Mouse (Mus musculus): ENCODE results near the gene Smug1. TPM values are rescaled to one million over a fixed set of nuclear protein-coding genes. Genes with fewer than 3 reads are reported as not detected.
A peak's percentile ranks its signal among the peaks of the same experiment; 100 is the strongest.

Smug1 gene
- polyA plus RNA-seq (2012; rRNA removed) (3.6 and 4.4 TPM in 2 replicates), polyA plus RNA-seq (2014; fragmentation: Nextera tagmentation; extraction: Ambion mirVana) (3.8 and 4.7 TPM in 2 replicates)

- H3K36me3 ChIP-seq (replicated peaks; ENCODE audit: control insufficient read depth, insufficient read depth, low read depth): no peaks in the 10 kb centered on the region
- no peaks in the 10 kb centered on the region for H3K9me3 ChIP-seq (ENCODE audit: control insufficient read depth, low read length)
- H3K4me1 ChIP-seq (replicated peaks; ENCODE audit: control insufficient read depth in 2 of 2, insufficient read depth in 2 of 2, low read length in 1 of 2): peaks cover 2 to 16% of the 10 kb centered on the region in 2 experiments; a peak in 3 of 4 replicates
- TF ChIP-seq EP300 (IDR thresholded peaks at IDR 0.05; ENCODE audit: low read depth): no peak
- TF ChIP-seq CTCF (IDR thresholded peaks at IDR 0.05; ENCODE audit: low read depth): no peak
- no peak within 1 kb of the TSS for H3K9ac ChIP-seq (replicated peaks)
- no peak within 1 kb of the TSS for H3K4me2 ChIP-seq (ENCODE audit: low read depth)
- peaks cover 55% of the 10 kb centered on the region for H3K27me3 ChIP-seq (ENCODE audit: control insufficient read depth, insufficient read depth, low read length)
- H3K27ac ChIP-seq: no peak within 1 kb of the TSS
- H3K4me3 ChIP-seq (ENCODE audit: insufficient read depth in 1 of 2, low read depth in 2 of 2, low read length in 2 of 2): no peak within 1 kb of the TSS
- 32% methylated on average over 6 of the region's 6 CpGs for WGBS (ENCODE audit: insufficient replicate concordance)
- no peak for DNase-seq (ENCODE audit: low read depth in 3 of 3, low spot score in 3 of 3)
- ATAC-seq (ENCODE audit: insufficient read depth): no peak
Observed at GRCm38 (mm10) chr15:103167042-103167615, at the start of gene Smug1. TSS of gene Smug1 (minus strand) at chr15:103167092.

GRCm38 (mm10) chr15:103216052-103216451 is 49.2 kb upstream of the Smug1 start:
- no peak for ATAC-seq (ENCODE audit: insufficient read depth)
- H3K9me3 ChIP-seq (ENCODE audit: control insufficient read depth, low read length): no peaks in the 10 kb centered on the region
- H3K4me2 ChIP-seq (ENCODE audit: low read depth): peak overlapping the region; percentile 52
- H3K36me3 ChIP-seq (replicated peaks; ENCODE audit: control insufficient read depth, insufficient read depth, low read depth): peaks cover 31% of the 10 kb centered on the region
- no peak for DNase-seq (ENCODE audit: low read depth in 3 of 3, low spot score in 3 of 3)
- H3K9ac ChIP-seq (replicated peaks): peak overlapping the region; percentile 27; the same call in 1 of the 2 replicates
- H3K27ac ChIP-seq: no peak overlapping the region
- H3K4me1 ChIP-seq (replicated peaks; ENCODE audit: control insufficient read depth in 2 of 2, insufficient read depth in 2 of 2, low read length in 1 of 2): peaks cover 10 to 17% of the 10 kb centered on the region in 2 experiments
- no peaks in the 10 kb centered on the region for H3K27me3 ChIP-seq (ENCODE audit: control insufficient read depth, insufficient read depth, low read length)
- WGBS (ENCODE audit: insufficient replicate concordance): 41% methylated on average over 2 of the region's 2 CpGs
- H3K4me3 ChIP-seq (ENCODE audit: insufficient read depth in 1 of 2, low read depth in 2 of 2, low read length in 2 of 2): no peak overlapping the region
- no peak for TF ChIP-seq CTCF (IDR thresholded peaks at IDR 0.05; ENCODE audit: low read depth)

GRCm38 (mm10) chr15:103214971-103215907 is 48.3 kb upstream of the Smug1 start:
- Histone ChIP-seq H3K36me3 (replicated peaks; ENCODE audit: control insufficient read depth, insufficient read depth, low read depth) (peaks cover 32% of the 10 kb centered on the region), H3K4me2 (ENCODE audit: low read depth) (peak overlapping the region; percentile 52), H3K9me3 (ENCODE audit: control insufficient read depth, low read length) (no peaks in the 10 kb centered on the region), H3K4me3 (ENCODE audit: insufficient read depth in 1 of 2, low read depth in 2 of 2, low read length in 2 of 2) (peak overlapping the region; percentile 1 to 18; a peak in 2 of 4 replicates), H3K27me3 (ENCODE audit: control insufficient read depth, insufficient read depth, low read length) (no peaks in the 10 kb centered on the region), H3K4me1 (replicated peaks; ENCODE audit: control insufficient read depth in 2 of 2, insufficient read depth in 2 of 2, low read length in 1 of 2) (peaks cover 9 to 14% of the 10 kb centered on the region in 2 experiments), H3K9ac (replicated peaks) (no peak overlapping the region; the same call in 1 of the 2 replicates), H3K27ac (no peak overlapping the region)
- DNase-seq (ENCODE audit: low read depth in 3 of 3, low spot score in 3 of 3): peak; percentile 57 to 63 (median 61)
- TF ChIP-seq CTCF (IDR thresholded peaks at IDR 0.05; ENCODE audit: low read depth) (no peak), EP300 (IDR thresholded peaks at IDR 0.05; ENCODE audit: low read depth) (no peak)
- WGBS (ENCODE audit: insufficient replicate concordance): 9% methylated on average over 15 of the region's 15 CpGs
- ATAC-seq (ENCODE audit: insufficient read depth): peak; percentile 79

GRCm38 (mm10) chr15:103214149-103214548 is 47.3 kb upstream of the Smug1 start:
- Histone ChIP-seq H3K4me3 (ENCODE audit: insufficient read depth in 1 of 2, low read depth in 2 of 2, low read length in 2 of 2) (no peak overlapping the region), H3K9me3 (ENCODE audit: control insufficient read depth, low read length) (no peaks in the 10 kb centered on the region), H3K27ac (no peak overlapping the region), H3K9ac (replicated peaks) (no peak overlapping the region), H3K27me3 (ENCODE audit: control insufficient read depth, insufficient read depth, low read length) (no peaks in the 10 kb centered on the region), H3K36me3 (replicated peaks; ENCODE audit: control insufficient read depth, insufficient read depth, low read depth) (peaks cover 40% of the 10 kb centered on the region), H3K4me2 (ENCODE audit: low read depth) (no peak overlapping the region), H3K4me1 (replicated peaks; ENCODE audit: control insufficient read depth in 2 of 2, insufficient read depth in 2 of 2, low read length in 1 of 2) (peaks cover 9 to 14% of the 10 kb centered on the region in 2 experiments)
- no peak for DNase-seq (ENCODE audit: low read depth in 3 of 3, low spot score in 3 of 3)
- no peak for ATAC-seq (ENCODE audit: insufficient read depth)
- no peak for TF ChIP-seq EP300 (IDR thresholded peaks at IDR 0.05; ENCODE audit: low read depth)
- no peak for TF ChIP-seq CTCF (IDR thresholded peaks at IDR 0.05; ENCODE audit: low read depth)
- WGBS (ENCODE audit: insufficient replicate concordance): 82% methylated on average over 2 of the region's 2 CpGs

GRCm38 (mm10) chr15:103205156-103205555 is 38.3 kb upstream of the Smug1 start:
- DNase-seq (ENCODE audit: low read depth in 3 of 3, low spot score in 3 of 3) (no peak), ATAC-seq (ENCODE audit: insufficient read depth) (no peak)
- Histone ChIP-seq H3K9me3 (ENCODE audit: control insufficient read depth, low read length) (no peaks in the 10 kb centered on the region), H3K4me2 (ENCODE audit: low read depth) (no peak overlapping the region), H3K4me1 (replicated peaks; ENCODE audit: control insufficient read depth in 2 of 2, insufficient read depth in 2 of 2, low read length in 1 of 2) (no peaks in the 10 kb centered on the region), H3K27me3 (ENCODE audit: control insufficient read depth, insufficient read depth, low read length) (no peaks in the 10 kb centered on the region), H3K27ac (no peak overlapping the region), H3K4me3 (ENCODE audit: insufficient read depth in 1 of 2, low read depth in 2 of 2, low read length in 2 of 2) (no peak overlapping the region), H3K36me3 (replicated peaks; ENCODE audit: control insufficient read depth, insufficient read depth, low read depth) (peaks cover 80% of the 10 kb centered on the region), H3K9ac (replicated peaks) (no peak overlapping the region)
- TF ChIP-seq CTCF (IDR thresholded peaks at IDR 0.05; ENCODE audit: low read depth) (peak; percentile 21; the same call in 1 of the 2 replicates), EP300 (IDR thresholded peaks at IDR 0.05; ENCODE audit: low read depth) (no peak)
- WGBS (ENCODE audit: insufficient replicate concordance): 70% methylated on average over 2 of the region's 2 CpGs
